Mouse (Mus musculus): ENCODE measurements around the gene Adamts5. TPM values are rescaled to one million over a fixed set of nuclear protein-coding genes. Genes with fewer than 3 reads are reported as not detected.

The Adamts5 gene
- polyA plus RNA-seq, 1 experiment from 2014 or later = 4.5 TPM

DNA sequence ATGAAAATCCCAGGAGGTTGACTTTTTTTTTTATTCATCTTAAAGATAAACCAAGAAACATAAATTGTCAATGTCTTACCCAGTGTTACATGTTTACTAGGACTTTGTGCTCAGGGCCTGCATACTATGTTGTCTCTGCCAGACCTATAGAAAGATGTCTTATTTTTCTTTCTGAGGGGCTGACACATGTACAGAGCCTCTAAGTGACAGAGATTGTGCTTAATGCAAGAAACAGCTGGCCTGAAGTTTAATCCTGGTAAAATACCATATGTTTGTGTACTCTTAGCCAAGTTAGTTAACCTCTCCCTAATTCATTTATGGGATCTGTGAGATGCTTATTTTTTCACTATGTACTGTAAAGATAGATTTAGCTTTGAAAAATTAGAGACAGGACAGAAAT lies 30.4 kb downstream of the Adamts5 start:
- H3K9me3 ChIP-seq (replicated peaks; ENCODE audit: control insufficient read depth, low read length) = no peaks in the 10 kb centered on the region
- no peak overlapping the region for H3K27ac ChIP-seq (ENCODE audit: low read length)
- H3K27me3 ChIP-seq (ENCODE audit: control insufficient read depth, insufficient read depth, low read length) = no peaks in the 10 kb centered on the region
- no peak overlapping the region for H3K4me3 ChIP-seq (replicated peaks; ENCODE audit: low read length)
- no peak overlapping the region for H3K9ac ChIP-seq (ENCODE audit: low read length)
- H3K4me2 ChIP-seq (ENCODE audit: low read depth, low read length) = no peak overlapping the region
- H3K4me1 ChIP-seq (ENCODE audit: control insufficient read depth, insufficient read depth, low read length) = no peaks in the 10 kb centered on the region
- no peaks in the 10 kb centered on the region for H3K36me3 ChIP-seq (ENCODE audit: control insufficient read depth, insufficient read depth, low read length)
- ATAC-seq (ENCODE audit: insufficient read depth, low FRiP score) = no peak

- no peak overlapping the region for H3K27ac ChIP-seq (ENCODE audit: low read length)
- H3K4me2 ChIP-seq (ENCODE audit: low read depth, low read length) = no peak overlapping the region
- WGBS = 88% methylated on average over 4 of the region's 4 CpGs
- no peak for ATAC-seq (ENCODE audit: insufficient read depth, low FRiP score)
- H3K4me1 ChIP-seq (ENCODE audit: control insufficient read depth, insufficient read depth, low read length) = no peaks in the 10 kb centered on the region
- H3K9ac ChIP-seq (ENCODE audit: low read length) = no peak overlapping the region
- no peaks in the 10 kb centered on the region for H3K27me3 ChIP-seq (ENCODE audit: control insufficient read depth, insufficient read depth, low read length)
- no peaks in the 10 kb centered on the region for H3K9me3 ChIP-seq (replicated peaks; ENCODE audit: control insufficient read depth, low read length)
- no peaks in the 10 kb centered on the region for H3K36me3 ChIP-seq (ENCODE audit: control insufficient read depth, insufficient read depth, low read length)
- H3K4me3 ChIP-seq (replicated peaks; ENCODE audit: low read length) = no peak overlapping the region
Measured at GRCm38 (mm10) chr16:85864691-85865389, 36.8 kb downstream of the Adamts5 start.

GRCm38 (mm10) chr16:85854505-85854904 lies 47.1 kb downstream of the Adamts5 start:
- Histone ChIP-seq H3K4me1 (ENCODE audit: control insufficient read depth, insufficient read depth, low read length) (no peaks in the 10 kb centered on the region), H3K9ac (ENCODE audit: low read length) (no peak overlapping the region), H3K36me3 (ENCODE audit: control insufficient read depth, insufficient read depth, low read length) (no peaks in the 10 kb centered on the region), H3K4me2 (ENCODE audit: low read depth, low read length) (no peak overlapping the region), H3K9me3 (replicated peaks; ENCODE audit: control insufficient read depth, low read length) (no peaks in the 10 kb centered on the region), H3K27me3 (ENCODE audit: control insufficient read depth, insufficient read depth, low read length) (no peaks in the 10 kb centered on the region), H3K27ac (ENCODE audit: low read length) (no peak overlapping the region), H3K4me3 (replicated peaks; ENCODE audit: low read length) (no peak overlapping the region)
- 67% methylated on average over 5 of the region's 5 CpGs for WGBS
- ATAC-seq (ENCODE audit: insufficient read depth, low FRiP score) = no peak

- no peaks in the 10 kb centered on the region for H3K9me3 ChIP-seq (replicated peaks; ENCODE audit: control insufficient read depth, low read length)
- WGBS = 69% methylated on average over 3 of the region's 3 CpGs
- no peak overlapping the region for H3K27ac ChIP-seq (ENCODE audit: low read length)
- H3K27me3 ChIP-seq (ENCODE audit: control insufficient read depth, insufficient read depth, low read length) = no peaks in the 10 kb centered on the region
- no peak for ATAC-seq (ENCODE audit: insufficient read depth, low FRiP score)
- no peak overlapping the region for H3K4me3 ChIP-seq (replicated peaks; ENCODE audit: low read length)
- no peaks in the 10 kb centered on the region for H3K4me1 ChIP-seq (ENCODE audit: control insufficient read depth, insufficient read depth, low read length)
- no peak overlapping the region for H3K9ac ChIP-seq (ENCODE audit: low read length)
- no peaks in the 10 kb centered on the region for H3K36me3 ChIP-seq (ENCODE audit: control insufficient read depth, insufficient read depth, low read length)
- no peak overlapping the region for H3K4me2 ChIP-seq (ENCODE audit: low read depth, low read length)
Measured at GRCm38 (mm10) chr16:85827066-85827465, 74.6 kb downstream of the Adamts5 start.

GRCm38 (mm10) chr16:85822330-85822916 lies 79.2 kb downstream of the Adamts5 start:
- 58% methylated on average over 5 of the region's 5 CpGs for WGBS
- H3K27me3 ChIP-seq (ENCODE audit: control insufficient read depth, insufficient read depth, low read length) = no peaks in the 10 kb centered on the region
- ATAC-seq (ENCODE audit: insufficient read depth, low FRiP score) = no peak
- H3K27ac ChIP-seq (ENCODE audit: low read length) = no peak overlapping the region
- H3K4me1 ChIP-seq (ENCODE audit: control insufficient read depth, insufficient read depth, low read length) = no peaks in the 10 kb centered on the region
- no peak overlapping the region for H3K4me2 ChIP-seq (ENCODE audit: low read depth, low read length)
- no peak overlapping the region for H3K9ac ChIP-seq (ENCODE audit: low read length)
- no peaks in the 10 kb centered on the region for H3K9me3 ChIP-seq (replicated peaks; ENCODE audit: control insufficient read depth, low read length)
- H3K4me3 ChIP-seq (replicated peaks; ENCODE audit: low read length) = no peak overlapping the region
- no peaks in the 10 kb centered on the region for H3K36me3 ChIP-seq (ENCODE audit: control insufficient read depth, insufficient read depth, low read length)

DNA sequence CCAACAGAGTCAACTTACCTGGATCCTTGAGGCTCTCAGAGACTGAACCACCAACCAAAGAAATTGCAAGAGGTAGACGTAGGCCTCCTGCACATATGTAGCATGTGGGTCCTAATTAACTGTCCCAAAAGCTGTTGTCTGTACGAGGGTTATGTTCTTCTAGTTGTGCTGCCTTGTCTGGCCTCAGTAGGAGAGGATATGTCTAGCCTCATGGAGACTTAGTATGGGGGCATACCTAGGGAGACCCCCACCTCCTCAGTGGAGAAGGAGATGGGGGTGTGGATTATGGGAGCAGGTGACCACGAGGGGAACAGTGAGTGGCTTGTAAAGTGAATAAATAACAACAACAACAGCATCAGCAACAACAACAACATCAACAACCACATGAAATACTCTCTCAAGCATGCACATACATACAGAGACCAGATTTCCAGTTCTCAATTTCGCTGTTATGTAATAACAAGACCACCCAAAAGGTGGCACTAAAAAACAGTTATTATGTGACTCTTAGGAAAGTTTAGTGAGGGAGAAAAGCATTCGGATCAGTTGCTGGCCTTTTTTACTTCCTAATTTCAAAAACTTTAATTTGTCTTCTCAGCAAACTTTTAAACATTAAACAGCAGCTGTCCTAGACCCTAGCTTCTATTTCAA lies 81.7 kb downstream of the Adamts5 start:
- ATAC-seq (ENCODE audit: insufficient read depth, low FRiP score) = no peak
- 55% methylated on average over 5 of the region's 5 CpGs for whole genome bisulfite sequencing

GRCm38 (mm10) chr16:85814116-85814515 lies 87.5 kb downstream of the Adamts5 start:
- 88% methylated on average over 2 of the region's 2 CpGs for WGBS
- Histone ChIP-seq H3K27ac (ENCODE audit: low read length) (no peak overlapping the region), H3K27me3 (ENCODE audit: control insufficient read depth, insufficient read depth, low read length) (no peaks in the 10 kb centered on the region), H3K4me1 (ENCODE audit: control insufficient read depth, insufficient read depth, low read length) (no peaks in the 10 kb centered on the region), H3K36me3 (ENCODE audit: control insufficient read depth, insufficient read depth, low read length) (no peaks in the 10 kb centered on the region), H3K4me3 (replicated peaks; ENCODE audit: low read length) (no peak overlapping the region), H3K9ac (ENCODE audit: low read length) (no peak overlapping the region), H3K9me3 (replicated peaks; ENCODE audit: control insufficient read depth, low read length) (no peaks in the 10 kb centered on the region), H3K4me2 (ENCODE audit: low read depth, low read length) (no peak overlapping the region)
- no peak for ATAC-seq (ENCODE audit: insufficient read depth, low FRiP score)

More for the DNA sequence above, 81.7 kb downstream of the Adamts5 start:
- Histone ChIP-seq H3K4me1 (ENCODE audit: control insufficient read depth, insufficient read depth, low read length) (no peaks in the 10 kb centered on the region), H3K4me2 (ENCODE audit: low read depth, low read length) (no peak overlapping the region), H3K4me3 (replicated peaks; ENCODE audit: low read length) (no peak overlapping the region), H3K27me3 (ENCODE audit: control insufficient read depth, insufficient read depth, low read length) (no peaks in the 10 kb centered on the region), H3K9ac (ENCODE audit: low read length) (no peak overlapping the region), H3K27ac (ENCODE audit: low read length) (no peak overlapping the region), H3K36me3 (ENCODE audit: control insufficient read depth, insufficient read depth, low read length) (no peaks in the 10 kb centered on the region), H3K9me3 (replicated peaks; ENCODE audit: control insufficient read depth, low read length) (no peaks in the 10 kb centered on the region)

DNA sequence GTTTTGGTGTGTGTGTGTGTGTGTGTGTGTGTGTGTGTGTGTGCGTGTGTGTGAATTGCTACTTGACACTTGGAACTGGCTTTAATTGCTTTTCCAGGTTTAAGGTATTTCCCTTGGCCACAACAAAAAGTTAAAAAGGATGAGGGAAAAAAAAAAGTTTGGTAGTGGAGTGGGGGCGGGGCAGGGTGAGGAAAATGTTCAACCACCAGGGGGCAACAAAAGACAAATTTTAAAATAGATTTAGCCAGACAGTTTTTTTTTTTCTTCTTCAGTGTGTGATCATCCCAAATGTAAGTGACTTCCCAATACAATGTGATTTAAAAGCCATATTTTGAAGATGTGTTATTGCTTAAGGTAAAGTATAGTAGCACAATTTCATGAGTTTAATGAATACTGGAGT lies 94.0 kb downstream of the Adamts5 start:
- 5% methylated on average over 2 of the region's 2 CpGs for WGBS
- ATAC-seq (ENCODE audit: insufficient read depth, low FRiP score) = no peak
- no peak overlapping the region for H3K27ac ChIP-seq (ENCODE audit: low read length)

DNA sequence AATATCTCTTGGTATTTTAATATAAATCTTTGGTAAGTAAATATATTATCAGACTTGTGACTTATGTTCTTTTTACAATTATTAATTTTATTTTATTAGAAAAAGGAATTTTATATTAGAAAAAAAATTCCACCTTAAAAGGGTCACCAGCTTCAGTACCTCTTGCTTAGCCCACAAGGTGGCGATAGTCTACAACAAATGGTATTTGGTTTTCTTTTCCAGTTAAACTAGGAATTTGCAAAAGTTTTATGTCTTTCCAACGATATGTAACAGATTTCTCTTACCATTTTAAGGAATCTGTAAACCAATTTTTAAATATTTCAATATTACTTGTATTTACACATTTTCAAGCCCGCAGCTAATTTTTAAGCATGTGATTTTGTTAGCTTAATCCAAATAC lies 94.6 kb downstream of the Adamts5 start:
- Histone ChIP-seq H3K27me3 (ENCODE audit: control insufficient read depth, insufficient read depth, low read length) (no peaks in the 10 kb centered on the region), H3K4me3 (replicated peaks; ENCODE audit: low read length) (no peak overlapping the region), H3K27ac (ENCODE audit: low read length) (no peak overlapping the region), H3K36me3 (ENCODE audit: control insufficient read depth, insufficient read depth, low read length) (no peaks in the 10 kb centered on the region), H3K4me1 (ENCODE audit: control insufficient read depth, insufficient read depth, low read length) (no peaks in the 10 kb centered on the region), H3K4me2 (ENCODE audit: low read depth, low read length) (peak overlapping the region; percentile 34; the same call in 1 of the 2 replicates), H3K9me3 (replicated peaks; ENCODE audit: control insufficient read depth, low read length) (no peaks in the 10 kb centered on the region), H3K9ac (ENCODE audit: low read length) (no peak overlapping the region)
- no peak for ATAC-seq (ENCODE audit: insufficient read depth, low FRiP score)
- 13% methylated on average over 3 of the region's 3 CpGs for WGBS

More for the DNA sequence above, 94.0 kb downstream of the Adamts5 start:
- H3K4me3 ChIP-seq (replicated peaks; ENCODE audit: low read length) = no peak overlapping the region
- H3K9ac ChIP-seq (ENCODE audit: low read length) = no peak overlapping the region
- no peaks in the 10 kb centered on the region for H3K27me3 ChIP-seq (ENCODE audit: control insufficient read depth, insufficient read depth, low read length)
- peak overlapping the region; percentile 34; the same call in 1 of the 2 replicates for H3K4me2 ChIP-seq (ENCODE audit: low read depth, low read length)
- H3K4me1 ChIP-seq (ENCODE audit: control insufficient read depth, insufficient read depth, low read length) = no peaks in the 10 kb centered on the region
- no peaks in the 10 kb centered on the region for H3K36me3 ChIP-seq (ENCODE audit: control insufficient read depth, insufficient read depth, low read length)
- no peaks in the 10 kb centered on the region for H3K9me3 ChIP-seq (replicated peaks; ENCODE audit: control insufficient read depth, low read length)
